Mouse (Mus musculus): Measurements from ENCODE around the gene Olfr424.

- no peak for TF ChIP-seq EP300 (optimal IDR thresholded peaks at IDR 0.05)
- TF ChIP-seq CTCF (IDR thresholded peaks at IDR 0.05; ENCODE audit: low read depth) = no peak
Measured at GRCm38 (mm10) chr1:174170706-174171501, 39.6 kb downstream of the Olfr424 start.
